Mouse (Mus musculus) hindbrain, embryonic 15.5 days (tissue): ENCODE measurements around the gene Arhgap19. TPM values are rescaled to one million over a fixed set of nuclear protein-coding genes. Genes with fewer than 3 reads are reported as not detected.

Source experiments
- ATAC-seq: fragments of 200-750 bp; cut with Nextera tagmentation; 2 replicates; pipeline ENCODE4 v1.8.0; 2017; ENCODE audit warnings: low read depth, moderate number of reproducible peaks, moderate TSS enrichment; ENCODE audit not compliant: low FRiP score
- H3K27ac ChIP-seq: fragments of 300-500 bp; sonication (generic); replicated peaks from 2 replicates; pipeline ENCODE4 v1.5.1; 2015; ENCODE audit warnings: mild to moderate bottlenecking, inconsistent platforms
- H3K27me3 ChIP-seq: fragments of 300-500 bp; sonication (generic); 2 replicates; pipeline ENCODE4 v1.6.1; 2015; ENCODE audit warnings: control low read depth, inconsistent platforms
- H3K36me3 ChIP-seq: fragments of 300-500 bp; sonication (generic); 2 replicates; pipeline ENCODE4 v1.6.1; 2015; ENCODE audit warnings: control low read depth, inconsistent platforms
- H3K4me1 ChIP-seq: fragments of 300-500 bp; sonication (generic); replicated peaks from 2 replicates; pipeline ENCODE4 v1.6.1; 2015; ENCODE audit warnings: control low read depth, inconsistent platforms
- H3K4me2 ChIP-seq: fragments of 300-500 bp; sonication (generic); 2 replicates; pipeline ENCODE4 v1.6.1; 2015; ENCODE audit warnings: moderate library complexity, mild to moderate bottlenecking, inconsistent platforms
- H3K4me3 ChIP-seq: fragments of 300-500 bp; sonication (generic); 2 replicates; pipeline ENCODE4 v1.5.1; 2015; ENCODE audit warnings: mild to moderate bottlenecking, inconsistent platforms
- H3K9ac ChIP-seq: fragments of 300-500 bp; sonication (generic); 2 replicates; pipeline ENCODE4 v1.6.1; 2015; ENCODE audit warnings: inconsistent platforms
- H3K9me3 ChIP-seq: fragments of 300-500 bp; sonication (generic); 2 replicates; pipeline ENCODE4 v1.6.1; 2016; ENCODE audit warnings: control low read depth, inconsistent platforms
- WGBS: fragments of 180-500 bp; shearing (Covaris S2); methylation state at CpG from one replicate; pipeline ENCODE4 v1.1.7; 2015; 5-methylcytosine and 5-hydroxymethylcytosine counted together
- polyA plus RNA-seq: library from polyadenylated mRNA; unstranded; fragments of >200 nt; fragmentation: Nextera tagmentation; extraction: Ambion mirVana; gene quantifications from 2 replicates; pipeline ENCODE4 v1.2.1, GENCODE M21; 2015

Gene Arhgap19
- polyA plus RNA-seq, 1 experiment from 2014 or later = 5.8 TPM

- 94% methylated on average over 10 of the region's 10 CpGs for WGBS
- H3K4me2 ChIP-seq = no peak overlapping the region
- no peak overlapping the region for H3K27ac ChIP-seq
- no peaks in the 10 kb centered on the region for H3K27me3 ChIP-seq
- H3K4me3 ChIP-seq = no peak overlapping the region
- no peaks in the 10 kb centered on the region for H3K4me1 ChIP-seq
- no peaks in the 10 kb centered on the region for H3K36me3 ChIP-seq
- H3K9ac ChIP-seq = no peak overlapping the region
- no peaks in the 10 kb centered on the region for H3K9me3 ChIP-seq
- ATAC-seq = no peak
Measured at GRCm38 (mm10) chr19:41812525-41812924, 10.7 kb upstream of the Arhgap19 start.

GRCm38 (mm10) chr19:41810074-41810473, 8.2 kb upstream of the Arhgap19 start:
- ATAC-seq = no peak
- H3K36me3 ChIP-seq = no peaks in the 10 kb centered on the region
- H3K4me2 ChIP-seq = no peak overlapping the region
- 78% methylated on average over 5 of the region's 5 CpGs for WGBS
- no peak overlapping the region for H3K4me3 ChIP-seq
- no peaks in the 10 kb centered on the region for H3K4me1 ChIP-seq
- H3K27ac ChIP-seq = no peak overlapping the region
- no peak overlapping the region for H3K9ac ChIP-seq
- H3K27me3 ChIP-seq = no peaks in the 10 kb centered on the region
- H3K9me3 ChIP-seq = no peaks in the 10 kb centered on the region

- no peak for ATAC-seq
- H3K27ac ChIP-seq = no peak overlapping the region
- no peaks in the 10 kb centered on the region for H3K9me3 ChIP-seq
- no peaks in the 10 kb centered on the region for H3K36me3 ChIP-seq
- H3K27me3 ChIP-seq = no peaks in the 10 kb centered on the region
- H3K9ac ChIP-seq = no peak overlapping the region
- H3K4me2 ChIP-seq = no peak overlapping the region
- H3K4me1 ChIP-seq = no peaks in the 10 kb centered on the region
- WGBS = 85% methylated on average over 8 of the region's 8 CpGs
- H3K4me3 ChIP-seq = no peak overlapping the region
Measured at GRCm38 (mm10) chr19:41808104-41808634, 6.3 kb upstream of the Arhgap19 start.

- 84% methylated on average over 9 of the region's 9 CpGs for WGBS
- Histone ChIP-seq H3K4me1 (peaks cover under 1% of the 10 kb centered on the region; the same call in 1 of the 2 replicates), H3K9me3 (no peaks in the 10 kb centered on the region), H3K9ac (no peak overlapping the region), H3K27ac (no peak overlapping the region), H3K4me2 (no peak overlapping the region), H3K4me3 (no peak overlapping the region), H3K27me3 (no peaks in the 10 kb centered on the region), H3K36me3 (no peaks in the 10 kb centered on the region)
- ATAC-seq = no peak
Measured at GRCm38 (mm10) chr19:41807497-41807896, 5.7 kb upstream of the Arhgap19 start.

- 88% methylated on average over 4 of the region's 4 CpGs for WGBS
- ATAC-seq = no peak
- no peak overlapping the region for H3K27ac ChIP-seq
- no peaks in the 10 kb centered on the region for H3K9me3 ChIP-seq
- no peaks in the 10 kb centered on the region for H3K36me3 ChIP-seq
- H3K9ac ChIP-seq = no peak overlapping the region
- no peak overlapping the region for H3K4me3 ChIP-seq
- no peaks in the 10 kb centered on the region for H3K27me3 ChIP-seq
- no peak overlapping the region for H3K4me2 ChIP-seq
- H3K4me1 ChIP-seq = peaks cover 9% of the 10 kb centered on the region
Measured at GRCm38 (mm10) chr19:41805831-41806230, 4.0 kb upstream of the Arhgap19 start.

GRCm38 (mm10) chr19:41803322-41803721, 1.5 kb upstream of the Arhgap19 start:
- no peak overlapping the region for H3K27ac ChIP-seq
- no peaks in the 10 kb centered on the region for H3K9me3 ChIP-seq
- whole genome bisulfite sequencing = 46% methylated on average over 7 of the region's 7 CpGs
- no peak overlapping the region for H3K9ac ChIP-seq
- no peak overlapping the region for H3K4me2 ChIP-seq
- peaks cover 17% of the 10 kb centered on the region for H3K4me1 ChIP-seq
- no peak overlapping the region for H3K4me3 ChIP-seq
- ATAC-seq = no peak
- no peaks in the 10 kb centered on the region for H3K27me3 ChIP-seq
- H3K36me3 ChIP-seq = no peaks in the 10 kb centered on the region

GRCm38 (mm10) chr19:41800986-41801741, 683 bp downstream of the Arhgap19 start:
- Histone ChIP-seq H3K4me1 (peaks cover 17% of the 10 kb centered on the region), H3K27ac (peak overlapping the region; percentile 54), H3K27me3 (no peaks in the 10 kb centered on the region), H3K9me3 (no peaks in the 10 kb centered on the region), H3K9ac (peak overlapping the region; percentile 60), H3K4me2 (peak overlapping the region; percentile 71), H3K36me3 (no peaks in the 10 kb centered on the region), H3K4me3 (peak overlapping the region; percentile 83)
- 3% methylated on average over 26 of the region's 26 CpGs for WGBS
- no peak for ATAC-seq

- no peaks in the 10 kb centered on the region for H3K9me3 ChIP-seq
- peak overlapping the region; percentile 71 for H3K4me2 ChIP-seq
- no peak overlapping the region for H3K27ac ChIP-seq
- 0 out of 2 replicates have a peak overlapping the region, but pooled peaks have one; percentile 60 for H3K9ac ChIP-seq
- no peak for ATAC-seq
- H3K4me3 ChIP-seq = peak overlapping the region; percentile 83
- peaks cover 17% of the 10 kb centered on the region for H3K4me1 ChIP-seq
- no peaks in the 10 kb centered on the region for H3K36me3 ChIP-seq
- no peaks in the 10 kb centered on the region for H3K27me3 ChIP-seq
- WGBS = 46% methylated on average over 6 of the region's 6 CpGs
Measured at GRCm38 (mm10) chr19:41800451-41800850, 1.4 kb downstream of the Arhgap19 start.

GRCm38 (mm10) chr19:41797536-41797935, 4.3 kb downstream of the Arhgap19 start:
- Histone ChIP-seq H3K27ac (no peak overlapping the region), H3K27me3 (no peaks in the 10 kb centered on the region), H3K36me3 (no peaks in the 10 kb centered on the region), H3K4me1 (peaks cover 16% of the 10 kb centered on the region), H3K4me3 (no peak overlapping the region), H3K9me3 (no peaks in the 10 kb centered on the region), H3K9ac (no peak overlapping the region), H3K4me2 (no peak overlapping the region)
- no peak for ATAC-seq
- WGBS = 92% methylated on average over 6 of the region's 6 CpGs

GRCm38 (mm10) chr19:41796789-41797327, 5.0 kb downstream of the Arhgap19 start:
- peaks cover 12% of the 10 kb centered on the region for H3K4me1 ChIP-seq
- no peak overlapping the region for H3K27ac ChIP-seq
- H3K9me3 ChIP-seq = no peaks in the 10 kb centered on the region
- no peak overlapping the region for H3K9ac ChIP-seq
- 89% methylated on average over 12 of the region's 12 CpGs for WGBS
- H3K36me3 ChIP-seq = no peaks in the 10 kb centered on the region
- no peak overlapping the region for H3K4me3 ChIP-seq
- ATAC-seq = no peak
- no peaks in the 10 kb centered on the region for H3K27me3 ChIP-seq
- no peak overlapping the region for H3K4me2 ChIP-seq

- Histone ChIP-seq H3K27me3 (no peaks in the 10 kb centered on the region), H3K9me3 (no peaks in the 10 kb centered on the region), H3K36me3 (no peaks in the 10 kb centered on the region), H3K27ac (no peak overlapping the region), H3K9ac (no peak overlapping the region), H3K4me1 (peaks cover 12% of the 10 kb centered on the region), H3K4me2 (no peak overlapping the region), H3K4me3 (no peak overlapping the region)
- 83% methylated on average over 3 of the region's 3 CpGs for WGBS
- no peak for ATAC-seq
Measured at GRCm38 (mm10) chr19:41796148-41796760, 5.6 kb downstream of the Arhgap19 start.

- Histone ChIP-seq H3K4me3 (no peak overlapping the region), H3K27ac (no peak overlapping the region), H3K4me2 (no peak overlapping the region), H3K36me3 (no peaks in the 10 kb centered on the region), H3K4me1 (no peaks in the 10 kb centered on the region), H3K9ac (no peak overlapping the region), H3K27me3 (no peaks in the 10 kb centered on the region), H3K9me3 (no peaks in the 10 kb centered on the region)
- 81% methylated on average over 6 of the region's 6 CpGs for WGBS
- no peak for ATAC-seq
Measured at GRCm38 (mm10) chr19:41794901-41795300, 6.9 kb downstream of the Arhgap19 start.
